Mouse (Mus musculus): ENCODE results near the gene Vamp5.

GRCm38 (mm10) chr6:72382494-72382893 lies 2.2 kb upstream of the Vamp5 start:
- TF ChIP-seq TAL1 (conservative IDR thresholded peaks at IDR 0.05; ENCODE audit: low read depth, low read length) (no peak), CTCF (IDR thresholded peaks at IDR 0.05; ENCODE audit: low read depth, low read length) (no peak)

All from G1E (cell line).